Mouse (Mus musculus): ENCODE measurements around the gene Farp1. TPM values are rescaled to one million over a fixed set of nuclear protein-coding genes. Genes with fewer than 3 reads are reported as not detected.
"Not testable (repeated sequence)": the region's sequence is repeated elsewhere in the genome, so short reads cannot be mapped to it uniquely, and the experiment has no call there.

The Farp1 gene
- polyA plus RNA-seq, 1 experiment from 2014 or later = 27.9 TPM

GRCm38 (mm10) chr14:121181798-121182197 is 146.8 kb downstream of the Farp1 start:
- Histone ChIP-seq H3K4me3 (replicated peaks) (no peak overlapping the region), H3K9me3 (no peaks in the 10 kb centered on the region), H3K27me3 (no peaks in the 10 kb centered on the region), H3K9ac (no peak overlapping the region), H3K36me3 (replicated peaks) (no peaks in the 10 kb centered on the region), H3K4me1 (peaks cover 8% of the 10 kb centered on the region; the same call in 1 of the 2 replicates), H3K4me2 (no peak overlapping the region), H3K27ac (no peak overlapping the region)
- no peak for ATAC-seq (ENCODE audit: low FRiP score)
- 86% methylated on average over 4 of the region's 4 CpGs for WGBS

DNA sequence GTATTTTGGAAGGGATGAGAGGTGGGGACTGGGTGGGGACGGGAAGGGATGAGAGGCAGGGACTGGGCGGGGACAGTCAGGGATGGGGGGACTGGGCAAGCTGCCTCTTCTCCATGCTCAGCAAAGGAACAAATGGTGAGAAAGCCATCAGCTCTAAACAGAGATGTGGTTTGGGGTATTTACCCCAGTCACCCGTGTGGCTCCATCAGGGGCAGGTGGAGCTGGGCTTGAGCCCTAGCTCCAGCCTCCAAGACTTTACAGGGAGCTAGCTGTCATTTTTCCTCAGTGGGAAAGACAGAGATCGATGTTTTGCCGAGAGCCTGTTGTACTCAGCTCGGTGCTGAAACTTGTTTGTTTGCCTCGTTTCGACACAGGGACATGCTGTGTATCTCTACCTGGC is 148.0 kb downstream of the Farp1 start:
- no peaks in the 10 kb centered on the region for H3K9me3 ChIP-seq
- WGBS = 79% methylated on average over 8 of the region's 8 CpGs
- no peak overlapping the region for H3K9ac ChIP-seq
- 0 out of 2 replicates have a peak, but pooled peaks cover 2% of the 10 kb centered on the region for H3K36me3 ChIP-seq (replicated peaks)
- ATAC-seq (ENCODE audit: low FRiP score) = no peak
- H3K4me3 ChIP-seq (replicated peaks) = no peak overlapping the region
- H3K4me2 ChIP-seq = no peak overlapping the region
- no peaks in the 10 kb centered on the region for H3K27me3 ChIP-seq
- H3K4me1 ChIP-seq = peaks cover 8% of the 10 kb centered on the region; the same call in 1 of the 2 replicates
- no peak overlapping the region for H3K27ac ChIP-seq

DNA sequence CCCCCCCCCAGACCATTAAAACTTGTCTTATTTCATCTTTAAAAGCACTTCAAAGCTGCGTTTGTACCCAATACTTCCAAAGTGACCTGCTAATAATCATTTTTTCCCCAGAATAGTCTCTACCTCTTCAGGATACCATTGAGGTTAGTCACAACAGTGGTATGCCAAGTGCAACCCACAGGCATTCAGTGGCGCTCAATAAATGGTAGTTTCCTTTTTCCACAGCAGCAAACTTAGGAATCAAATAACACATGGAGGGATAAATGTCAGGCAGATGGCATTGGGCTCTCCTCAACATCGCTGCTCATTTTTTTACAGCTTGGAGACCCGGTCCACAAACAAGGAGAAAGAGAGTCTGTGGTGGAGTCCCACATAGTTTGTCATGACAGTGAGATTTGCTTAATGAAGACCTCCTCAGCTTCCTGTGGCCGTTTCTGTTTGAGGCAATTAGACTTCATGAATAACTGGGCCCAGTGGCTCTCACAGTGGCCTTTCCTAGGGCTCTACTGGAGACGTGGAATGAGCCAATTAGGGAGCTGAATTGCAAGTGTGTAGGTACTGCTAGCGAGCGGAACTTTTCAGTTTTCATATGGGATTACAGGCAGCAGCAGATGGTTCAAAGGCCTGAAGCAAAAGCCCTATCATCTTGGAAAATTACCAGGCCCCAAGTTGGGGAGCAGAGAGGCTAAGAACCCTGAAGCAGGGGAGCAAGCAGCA is 148.6 kb downstream of the Farp1 start:
- H3K36me3 ChIP-seq (replicated peaks) = 0 out of 2 replicates have a peak, but pooled peaks cover 2% of the 10 kb centered on the region
- no peaks in the 10 kb centered on the region for H3K9me3 ChIP-seq
- H3K9ac ChIP-seq = no peak overlapping the region
- H3K27me3 ChIP-seq = no peaks in the 10 kb centered on the region
- peaks cover 8% of the 10 kb centered on the region; the same call in 1 of the 2 replicates for H3K4me1 ChIP-seq
- peak; percentile 53; the same call in 1 of the 2 replicates for ATAC-seq (ENCODE audit: low FRiP score)
- H3K27ac ChIP-seq = peak overlapping the region; percentile 50; the same call in 1 of the 2 replicates
- WGBS = 56% methylated on average over 8 of the region's 8 CpGs
- H3K4me3 ChIP-seq (replicated peaks) = no peak overlapping the region
- no peak overlapping the region for H3K4me2 ChIP-seq

- Histone ChIP-seq H3K36me3 (replicated peaks) (0 out of 2 replicates have a peak, but pooled peaks cover 2% of the 10 kb centered on the region), H3K9ac (no peak overlapping the region), H3K4me3 (replicated peaks) (no peak overlapping the region), H3K27me3 (no peaks in the 10 kb centered on the region), H3K9me3 (no peaks in the 10 kb centered on the region), H3K4me2 (no peak overlapping the region), H3K4me1 (peaks cover 8% of the 10 kb centered on the region; the same call in 1 of the 2 replicates), H3K27ac (no peak overlapping the region)
- ATAC-seq (ENCODE audit: low FRiP score) = no peak
- WGBS = 94% methylated on average over 8 of the region's 8 CpGs
Observed at GRCm38 (mm10) chr14:121184351-121184750, 149.4 kb downstream of the Farp1 start.

DNA sequence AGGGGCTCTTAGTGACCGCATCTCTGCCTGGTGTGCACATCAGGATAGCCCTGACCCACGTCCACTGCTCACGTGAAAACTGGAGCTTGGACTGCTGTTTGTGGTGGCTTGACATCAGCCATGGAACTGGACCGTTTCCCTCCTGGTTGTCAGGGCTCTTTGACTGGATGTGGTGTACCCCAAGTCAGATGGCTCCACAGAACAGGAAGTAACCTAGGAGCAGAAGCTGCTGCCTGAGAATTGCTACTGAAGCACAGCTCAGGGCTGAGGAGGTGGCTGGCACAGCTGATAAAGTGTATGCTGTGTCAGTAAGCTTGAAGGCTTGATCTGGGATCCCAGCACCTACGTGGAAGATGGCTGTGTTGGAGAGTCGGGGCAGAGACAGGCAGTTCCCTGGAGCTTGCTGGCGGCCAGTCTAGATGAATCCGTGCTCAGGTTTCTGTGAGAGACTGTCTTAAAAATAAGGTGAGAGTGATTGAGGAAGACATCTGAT is 151.4 kb downstream of the Farp1 start:
- Histone ChIP-seq H3K4me2 (no peak overlapping the region), H3K4me3 (replicated peaks) (no peak overlapping the region), H3K27me3 (no peaks in the 10 kb centered on the region), H3K36me3 (replicated peaks) (0 out of 2 replicates have a peak, but pooled peaks cover 2% of the 10 kb centered on the region), H3K27ac (no peak overlapping the region), H3K9me3 (no peaks in the 10 kb centered on the region), H3K9ac (no peak overlapping the region), H3K4me1 (peaks cover 10% of the 10 kb centered on the region)
- WGBS = 87% methylated on average over 8 of the region's 8 CpGs
- no peak for ATAC-seq (ENCODE audit: low FRiP score)

- WGBS = 93% methylated on average over 10 of the region's 10 CpGs
- not testable (repeated sequence) for ATAC-seq (ENCODE audit: low FRiP score); H3K4me1 ChIP-seq; H3K9me3 ChIP-seq; H3K27me3 ChIP-seq; H3K4me3 ChIP-seq (replicated peaks); H3K9ac ChIP-seq; H3K27ac ChIP-seq; H3K4me2 ChIP-seq; H3K36me3 ChIP-seq (replicated peaks)
Observed at GRCm38 (mm10) chr14:121189840-121190239, 154.8 kb downstream of the Farp1 start.

- H3K27me3 ChIP-seq = no peaks in the 10 kb centered on the region
- H3K4me3 ChIP-seq (replicated peaks) = no peak overlapping the region
- H3K27ac ChIP-seq = no peak overlapping the region
- no peak for ATAC-seq (ENCODE audit: low FRiP score)
- H3K9me3 ChIP-seq = peaks cover under 1% of the 10 kb centered on the region
- WGBS = 94% methylated on average over 9 of the region's 9 CpGs
- no peak overlapping the region for H3K4me2 ChIP-seq
- 0 out of 2 replicates have a peak, but pooled peaks cover 2% of the 10 kb centered on the region for H3K36me3 ChIP-seq (replicated peaks)
- peaks cover 9% of the 10 kb centered on the region for H3K4me1 ChIP-seq
- H3K9ac ChIP-seq = no peak overlapping the region
Observed at GRCm38 (mm10) chr14:121190386-121190785, 155.4 kb downstream of the Farp1 start.

- WGBS = 65% methylated on average over 13 of the region's 13 CpGs
- no peak overlapping the region for H3K4me2 ChIP-seq
- H3K27me3 ChIP-seq = no peaks in the 10 kb centered on the region
- H3K4me1 ChIP-seq = peaks cover 9% of the 10 kb centered on the region
- H3K27ac ChIP-seq = peak overlapping the region; percentile 31; the same call in 1 of the 2 replicates
- H3K4me3 ChIP-seq (replicated peaks) = no peak overlapping the region
- H3K9me3 ChIP-seq = peaks cover 9% of the 10 kb centered on the region
- H3K9ac ChIP-seq = no peak overlapping the region
- ATAC-seq (ENCODE audit: low FRiP score) = peak; percentile 35; the same call in 1 of the 2 replicates
- H3K36me3 ChIP-seq (replicated peaks) = 0 out of 2 replicates have a peak, but pooled peaks cover 2% of the 10 kb centered on the region
Observed at GRCm38 (mm10) chr14:121191739-121192138, 156.7 kb downstream of the Farp1 start.

DNA sequence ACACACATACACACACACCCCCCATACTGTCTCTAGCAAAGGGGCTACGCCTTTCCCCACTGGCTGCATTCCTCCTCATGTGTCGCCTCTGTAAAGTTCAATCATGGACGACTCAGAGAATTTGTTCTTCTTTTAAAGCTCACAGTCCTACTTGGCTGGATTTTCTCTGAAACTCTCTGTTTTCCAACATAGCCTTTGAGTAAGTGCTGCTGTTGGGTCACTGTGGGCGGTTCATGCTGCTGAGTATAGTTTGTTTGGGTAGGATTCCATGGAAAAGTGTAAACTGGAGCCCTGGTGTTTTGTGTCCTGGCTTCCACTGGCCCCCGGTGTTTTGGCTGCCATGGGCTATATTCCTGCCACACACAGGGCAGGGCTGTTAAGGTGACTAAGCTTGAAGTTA is 157.4 kb downstream of the Farp1 start:
- Histone ChIP-seq H3K27ac (no peak overlapping the region), H3K9me3 (peaks cover 9% of the 10 kb centered on the region)
- 77% methylated on average over 5 of the region's 5 CpGs for WGBS

GRCm38 (mm10) chr14:121193981-121194380 is 159.0 kb downstream of the Farp1 start:
- ATAC-seq (ENCODE audit: low FRiP score) = no peak
- 95% methylated on average over 2 of the region's 2 CpGs for WGBS
- H3K27ac ChIP-seq = no peak overlapping the region
- no peak overlapping the region for H3K4me3 ChIP-seq (replicated peaks)
- peaks cover 9% of the 10 kb centered on the region for H3K9me3 ChIP-seq
- no peak overlapping the region for H3K9ac ChIP-seq
- H3K27me3 ChIP-seq = no peaks in the 10 kb centered on the region
- H3K36me3 ChIP-seq (replicated peaks) = no peaks in the 10 kb centered on the region
- H3K4me2 ChIP-seq = no peak overlapping the region
- peaks cover 18% of the 10 kb centered on the region for H3K4me1 ChIP-seq

More for the DNA sequence above, 157.4 kb downstream of the Farp1 start:
- H3K27me3 ChIP-seq = no peaks in the 10 kb centered on the region
- H3K36me3 ChIP-seq (replicated peaks) = 0 out of 2 replicates have a peak, but pooled peaks cover under 1% of the 10 kb centered on the region
- H3K4me3 ChIP-seq (replicated peaks) = no peak overlapping the region
- H3K4me1 ChIP-seq = peaks cover 9% of the 10 kb centered on the region
- no peak overlapping the region for H3K4me2 ChIP-seq
- ATAC-seq (ENCODE audit: low FRiP score) = no peak
- no peak overlapping the region for H3K9ac ChIP-seq

DNA sequence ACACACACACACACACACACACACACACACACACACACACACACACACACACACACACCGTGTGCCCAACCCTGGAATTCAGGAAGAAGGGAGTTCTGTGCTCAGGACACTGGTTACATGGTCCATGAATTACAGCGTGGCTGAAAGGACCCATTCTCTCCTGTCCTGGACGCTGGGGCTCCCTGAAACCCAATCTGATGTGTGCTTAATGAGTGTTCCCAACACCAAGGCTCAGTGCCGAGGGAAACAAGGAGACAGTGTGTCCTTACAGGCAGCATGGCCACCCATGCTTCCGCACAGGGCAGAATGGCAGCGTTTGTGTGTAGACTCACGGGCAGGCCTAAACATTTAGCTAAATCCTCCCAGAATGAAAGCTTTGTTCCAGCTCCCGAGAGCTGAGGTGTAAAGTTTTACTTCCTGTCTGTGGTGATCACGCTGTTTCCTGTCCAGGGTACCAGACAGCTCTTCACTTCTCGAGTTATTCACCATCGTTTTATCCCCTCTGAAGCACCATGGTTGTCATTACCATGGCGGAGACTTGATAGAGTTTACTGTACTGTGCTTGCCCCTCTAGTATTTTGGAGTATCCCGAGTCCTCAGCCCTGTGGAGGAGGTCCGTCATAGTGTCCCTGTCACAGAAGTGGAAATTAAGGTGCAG is 164.0 kb downstream of the Farp1 start:
- peaks cover 23% of the 10 kb centered on the region for H3K4me1 ChIP-seq
- peak; percentile 78; the same call in 1 of the 2 replicates for ATAC-seq (ENCODE audit: low FRiP score)
- WGBS = 40% methylated on average over 14 of the region's 14 CpGs
- 0 out of 2 replicates have a peak overlapping the region, but pooled peaks have one; percentile 13 for H3K4me2 ChIP-seq
- no peaks in the 10 kb centered on the region for H3K27me3 ChIP-seq
- no peak overlapping the region for H3K9ac ChIP-seq
- peaks cover 9% of the 10 kb centered on the region for H3K9me3 ChIP-seq
- peak overlapping the region; percentile 61 for H3K27ac ChIP-seq
- no peak overlapping the region for H3K4me3 ChIP-seq (replicated peaks)
- H3K36me3 ChIP-seq (replicated peaks) = no peaks in the 10 kb centered on the region

DNA sequence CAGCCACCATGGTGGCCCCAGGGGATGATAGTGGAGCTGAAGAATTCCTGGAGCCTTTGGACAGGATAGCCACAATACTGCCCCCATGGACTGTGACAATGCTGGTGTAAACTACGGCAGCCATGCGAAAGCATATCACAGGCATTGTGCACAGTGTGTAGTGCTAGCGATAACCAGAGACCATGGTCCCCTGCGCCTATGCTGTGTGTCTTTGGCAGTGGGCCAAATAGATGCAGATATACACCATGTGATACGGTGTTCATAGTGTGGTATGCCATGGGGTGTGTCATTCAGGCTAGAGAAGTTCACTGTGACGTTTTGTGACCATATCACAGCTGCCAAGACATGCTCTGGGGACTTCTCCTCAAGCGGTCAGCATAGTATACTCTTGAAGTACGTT is 164.8 kb downstream of the Farp1 start:
- 68% methylated on average over 8 of the region's 8 CpGs for WGBS

More for the DNA sequence above, 164.8 kb downstream of the Farp1 start:
- Histone ChIP-seq H3K27ac (peak overlapping the region; percentile 61; the same call in 1 of the 2 replicates), H3K4me3 (replicated peaks) (no peak overlapping the region), H3K4me1 (peaks cover 23% of the 10 kb centered on the region), H3K4me2 (no peak overlapping the region), H3K9ac (no peak overlapping the region), H3K27me3 (no peaks in the 10 kb centered on the region), H3K36me3 (replicated peaks) (no peaks in the 10 kb centered on the region), H3K9me3 (peaks cover 9% of the 10 kb centered on the region)
- ATAC-seq (ENCODE audit: low FRiP score) = peak; percentile 62; the same call in 1 of the 2 replicates

Data from forebrain, embryonic 12.5 days (tissue).